Mouse (Mus musculus) MEL (cell line): ENCODE measurements around the gene Zbtb38.

Experiments used
- E2F4 ChIP-seq: IDR thresholded peaks from 2 replicates; pipeline ENCODE4 v1.6.1; 2011; ENCODE audit warnings: low read depth, low read length, improper control_type of control experiment, borderline replicate concordance
- KAT2A ChIP-seq: conservative IDR thresholded peaks from 2 replicates; pipeline ENCODE4 v1.6.1; 2012; ENCODE audit warnings: low read depth, low read length, improper control_type of control experiment, inconsistent platforms
- POLR2A ChIP-seq, 2 experiments: IDR thresholded peaks; 2 replicates each; pipeline ENCODE4 v1.6.1; 2011 to 2012; ENCODE audit warnings: low read length in 2 of 2, mild to moderate bottlenecking in 2 of 2, control low read depth in 1 of 2, improper control_type of control experiment in 1 of 2, low read depth in 1 of 2, moderate library complexity in 1 of 2; ENCODE audit not compliant: control insufficient read depth in 1 of 2, insufficient read depth in 1 of 2, poor library complexity in 1 of 2
- TCF12 ChIP-seq: IDR thresholded peaks from 2 replicates; pipeline ENCODE4 v1.6.1; 2014; ENCODE audit warnings: low read depth, mild to moderate bottlenecking, inconsistent platforms, low read length, improper control_type of control experiment, moderate library complexity

GRCm38 (mm10) chr9:96723650-96724049 is 29.0 kb downstream of the Zbtb38 start:
- TF ChIP-seq TCF12, result peak; percentile 80
- TF ChIP-seq KAT2A, result no peak; the same call in 1 of the 2 replicates
- TF ChIP-seq POLR2A (IDR thresholded peaks at IDR 0.05; ENCODE audit: control insufficient read depth in 1 of 2, insufficient read depth in 1 of 2, low read depth in 1 of 2, low read length in 2 of 2, poor library complexity in 1 of 2), result peak in 1 of 2 experiments; percentile 51; a peak in 1 of 4 replicates
- no peak for TF ChIP-seq E2F4
